Mouse (Mus musculus) liver (tissue): ENCODE measurements around the gene Rap1gds1.

Experiments used
- DNase-seq: peaks from one replicate; pipeline ENCODE4 v3.0.0-alpha.2; 2020; ENCODE audit warnings: mixed read lengths

The Rap1gds1 gene

DNA sequence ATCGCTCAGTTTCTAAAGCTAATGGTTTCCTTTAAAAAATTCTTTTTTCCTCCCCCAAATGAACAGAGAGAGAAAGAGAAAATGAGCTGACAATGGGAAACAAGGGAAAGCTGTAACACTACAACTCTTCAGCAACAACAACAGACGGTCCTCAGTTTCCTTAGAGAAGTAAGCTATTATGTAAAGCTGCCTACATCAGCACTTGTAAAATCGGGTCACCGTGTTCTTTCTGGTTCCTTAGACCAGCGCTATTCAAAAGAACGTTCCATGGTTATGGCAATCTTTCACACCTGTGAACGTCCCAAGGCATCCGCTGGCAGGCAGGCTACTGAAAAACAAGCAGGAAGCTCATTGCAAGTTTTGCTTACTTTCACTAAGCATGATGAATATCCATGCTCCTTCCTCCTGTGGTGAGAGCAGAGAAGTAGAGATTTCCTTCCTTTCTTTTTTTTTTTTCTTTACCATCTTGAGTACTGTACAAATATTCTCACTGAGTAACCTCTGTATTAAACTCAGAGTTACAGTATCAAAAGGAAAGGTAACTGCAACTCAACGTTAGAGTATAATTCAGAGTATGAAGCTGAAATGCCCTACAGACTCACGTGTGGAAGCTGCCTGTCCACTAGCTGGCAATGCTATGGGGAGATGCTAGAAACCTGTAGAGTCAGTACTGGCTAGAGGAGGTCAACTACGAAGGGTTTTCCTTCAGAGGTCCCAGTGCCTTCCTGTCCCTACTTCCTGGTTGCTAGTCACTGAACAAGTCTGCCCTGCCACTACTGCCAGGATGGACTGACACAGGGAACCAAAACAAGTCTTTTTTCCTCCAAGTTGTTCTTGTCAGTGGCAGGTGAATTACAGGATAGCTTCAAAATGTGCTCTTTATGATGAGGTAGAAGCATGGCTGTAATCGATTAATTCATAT is 26.0 kb downstream of the Rap1gds1 start:
- DNase-seq: no peak

- DNase-seq: no peak
Measured at GRCm38 (mm10) chr3:139042433-139042854, 32.6 kb downstream of the Rap1gds1 start.

DNA sequence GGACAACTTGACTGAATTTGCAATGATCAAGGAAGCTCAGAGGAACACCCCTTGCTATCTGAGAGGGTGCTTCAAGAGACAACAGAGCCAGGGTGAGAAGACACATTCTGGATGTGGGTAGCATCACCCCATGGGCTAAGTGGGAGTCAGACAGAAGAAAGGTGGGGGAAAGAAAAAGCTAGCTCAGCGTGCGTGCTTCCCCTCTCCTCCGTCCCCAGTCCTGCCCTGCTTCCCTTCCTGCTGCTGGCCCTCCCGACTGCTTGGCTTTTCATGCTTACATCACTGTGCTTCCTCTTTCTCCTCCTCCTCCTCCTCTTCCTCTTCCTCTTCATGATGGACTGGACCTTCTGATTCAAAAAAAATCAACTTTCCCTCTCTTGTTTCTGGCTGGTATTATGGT is 33.1 kb downstream of the Rap1gds1 start:
- no peak for DNase-seq

DNA sequence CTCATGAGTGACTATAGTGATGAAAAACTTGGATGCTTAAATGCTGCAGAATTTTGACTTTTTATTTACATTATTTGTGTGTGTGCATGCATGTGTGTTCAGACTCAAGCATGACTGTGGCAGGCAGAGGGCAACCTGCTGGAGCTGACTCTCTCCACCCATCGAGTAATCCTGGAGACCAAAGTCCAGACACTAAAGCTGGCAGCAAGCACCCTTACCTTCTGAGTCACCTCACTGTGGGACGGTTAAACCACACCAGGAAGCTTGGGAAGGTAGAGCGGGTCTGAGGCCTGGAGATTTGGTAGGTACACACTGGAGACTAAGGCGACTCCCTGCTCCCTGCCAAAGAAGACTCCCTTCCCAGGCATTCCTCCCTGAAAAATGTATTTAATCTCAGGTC is 38.0 kb downstream of the Rap1gds1 start:
- no peak for DNase-seq

- DNase-seq: no peak
Measured at GRCm38 (mm10) chr3:139033179-139033578, 41.8 kb downstream of the Rap1gds1 start.

DNA sequence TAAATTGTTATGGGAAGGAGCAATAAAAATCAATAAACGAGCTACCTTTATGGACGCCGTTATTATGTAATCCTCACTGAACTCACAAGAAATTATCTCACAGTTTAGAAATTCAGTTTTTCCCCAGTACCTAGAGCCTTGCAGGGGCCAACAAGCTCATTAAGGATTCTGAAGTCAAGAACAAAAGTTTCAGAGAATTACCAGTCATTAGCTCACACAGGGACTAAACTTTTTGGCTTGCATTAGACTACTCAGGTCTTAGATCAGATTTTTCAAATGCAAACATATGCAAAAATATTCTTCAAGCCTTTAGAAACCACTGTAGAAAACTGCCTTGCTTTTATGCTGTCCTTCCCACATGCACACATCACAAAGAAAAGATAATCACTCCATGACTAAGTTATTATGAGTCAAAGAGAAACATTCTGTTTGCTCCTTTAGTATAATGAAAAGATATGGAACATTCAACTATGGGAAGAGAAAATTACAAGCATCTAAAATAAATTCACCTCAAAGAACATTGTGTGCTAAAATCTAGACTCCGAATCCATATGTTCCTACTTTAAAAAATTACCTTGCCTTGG is 44.3 kb downstream of the Rap1gds1 start:
- DNase-seq: no peak

GRCm38 (mm10) chr3:139025077-139025476 is 49.9 kb downstream of the Rap1gds1 start:
- DNase-seq: no peak

DNA sequence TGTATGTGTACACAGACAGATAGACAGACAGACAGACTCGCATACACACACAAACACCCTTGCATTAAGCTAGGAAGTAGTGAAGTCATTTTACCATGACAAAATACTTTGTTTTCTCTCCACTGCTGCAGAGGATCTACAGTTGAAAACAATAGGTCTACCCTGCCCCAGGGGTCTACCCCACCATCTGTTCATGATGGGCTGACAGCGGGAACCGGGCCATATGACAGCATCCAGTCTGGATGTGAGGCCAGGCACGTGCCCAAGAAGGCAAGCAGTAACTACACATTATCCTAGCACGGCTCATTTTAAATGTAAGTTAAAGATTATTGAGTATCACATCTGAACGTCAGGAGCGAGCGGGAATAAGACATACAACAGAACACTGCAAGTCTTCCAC is 51.4 kb downstream of the Rap1gds1 start:
- no peak for DNase-seq

DNA sequence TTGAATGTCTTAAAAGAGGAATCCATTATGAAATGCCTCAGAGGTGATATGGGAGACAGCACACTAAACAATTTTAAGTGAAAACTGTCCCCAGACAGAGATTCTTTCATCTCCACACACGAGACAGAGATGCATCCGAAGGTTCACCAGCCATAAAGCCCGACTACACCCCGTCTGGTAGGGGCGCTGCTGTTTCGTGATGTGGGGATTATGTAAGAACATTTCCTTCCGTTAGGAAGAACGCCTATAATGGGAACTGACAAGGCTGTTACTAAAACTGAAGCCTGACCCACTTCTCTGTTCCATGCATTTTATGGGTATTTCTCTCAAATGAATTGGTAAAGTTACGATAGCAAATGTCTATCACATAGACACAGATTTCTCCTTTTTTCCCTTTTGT is 62.6 kb downstream of the Rap1gds1 start:
- no peak for DNase-seq

GRCm38 (mm10) chr3:139005669-139006068 is 69.3 kb downstream of the Rap1gds1 start:
- no peak for DNase-seq

GRCm38 (mm10) chr3:139002774-139003173 is 72.2 kb downstream of the Rap1gds1 start:
- DNase-seq: no peak

- no peak for DNase-seq
Measured at GRCm38 (mm10) chr3:139000071-139000867, 74.7 kb downstream of the Rap1gds1 start.

DNA sequence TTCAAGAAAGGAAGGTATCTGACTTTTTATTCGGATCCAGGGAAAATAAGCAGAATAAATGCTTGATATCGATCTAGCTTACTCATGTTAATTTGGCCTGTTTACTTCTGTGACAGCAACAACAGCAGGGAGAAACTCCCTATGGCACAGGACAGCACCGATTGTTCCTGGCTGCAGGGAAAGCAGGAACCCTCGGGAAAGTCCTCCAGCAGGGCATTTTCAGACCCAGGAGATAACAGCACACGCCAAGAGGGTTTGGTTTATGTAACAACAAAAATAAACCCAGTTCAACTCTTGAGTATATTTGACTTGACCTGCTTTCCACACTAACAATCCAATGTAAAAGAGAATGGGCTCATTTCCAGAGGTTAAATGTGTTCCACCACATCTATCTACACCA is 81.5 kb downstream of the Rap1gds1 start:
- no peak for DNase-seq

DNA sequence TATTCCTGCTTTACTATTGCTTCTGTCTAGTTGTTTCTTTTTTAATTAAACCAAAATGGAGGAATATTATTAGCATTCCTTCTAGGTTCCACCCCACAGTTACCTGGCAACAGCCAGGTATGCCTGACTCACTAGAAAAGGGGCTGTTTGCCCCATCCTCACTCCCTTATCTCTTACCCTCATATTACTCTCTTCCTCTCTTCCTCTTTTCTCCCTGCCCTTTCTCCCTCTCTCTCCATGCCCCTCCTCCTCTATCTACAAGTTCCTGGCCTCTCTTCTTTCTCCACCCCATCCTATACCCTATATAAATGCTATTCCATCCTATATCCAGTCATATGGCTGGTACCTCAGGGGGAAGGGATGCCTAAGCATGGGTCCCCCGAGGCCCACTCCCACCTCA is 83.6 kb downstream of the Rap1gds1 start:
- DNase-seq: no peak

DNA sequence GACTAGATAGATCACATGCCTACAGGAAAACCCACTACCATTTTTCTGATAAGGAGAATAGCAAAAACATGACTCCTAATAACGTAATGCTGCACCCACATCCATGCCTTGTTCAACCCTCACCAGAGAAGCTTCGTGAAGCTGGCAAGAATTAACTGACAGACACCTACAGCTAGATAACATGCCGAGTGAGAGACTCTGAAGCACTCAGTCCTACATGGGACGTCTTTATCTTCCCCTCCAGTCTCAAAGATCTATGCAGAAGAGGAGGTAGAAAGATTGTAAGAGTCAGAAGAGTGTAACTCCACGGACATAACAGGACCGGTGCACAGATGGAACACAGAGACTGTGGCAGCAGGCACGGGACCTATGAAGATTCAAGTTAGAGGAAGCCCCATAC is 85.9 kb downstream of the Rap1gds1 start:
- no peak for DNase-seq

DNA sequence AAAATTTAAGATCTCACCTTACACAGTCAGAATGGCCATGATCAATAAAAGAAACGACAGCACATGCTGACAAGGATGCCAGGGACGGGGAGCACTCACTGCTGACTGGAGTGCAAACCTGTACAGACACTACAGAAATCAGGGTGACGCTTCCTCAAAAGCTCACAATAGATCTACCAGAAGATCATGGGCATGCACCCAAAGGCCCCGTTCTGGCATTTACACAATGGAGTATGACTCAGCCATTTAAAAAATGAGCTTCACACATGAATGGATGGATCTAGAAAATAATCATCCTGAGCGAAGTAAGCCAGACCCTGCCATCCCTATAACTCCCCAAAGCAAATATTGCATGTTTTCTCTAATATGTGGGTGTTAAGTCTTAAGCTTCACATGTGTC is 87.0 kb downstream of the Rap1gds1 start:
- DNase-seq: no peak

- DNase-seq: no peak
Measured at GRCm38 (mm10) chr3:138982249-138982648, 92.8 kb downstream of the Rap1gds1 start.

DNA sequence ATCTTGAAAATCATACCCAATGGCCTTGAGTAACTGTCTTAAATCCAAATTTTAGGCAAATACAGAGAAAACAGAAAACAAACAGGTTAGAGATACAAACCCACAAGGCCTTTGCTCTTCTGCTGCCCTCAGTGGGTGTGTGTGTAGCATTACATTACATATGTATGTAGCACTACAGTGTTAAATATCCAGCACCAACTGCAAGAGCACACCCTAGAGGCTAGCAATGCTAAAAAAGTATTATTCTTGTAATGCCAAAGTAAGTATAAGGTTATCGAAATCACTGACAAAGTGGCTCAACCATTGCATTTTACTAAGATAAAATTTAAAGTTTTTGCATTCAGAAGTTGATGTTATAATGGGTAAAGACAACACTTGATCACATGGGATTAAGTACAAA is 97.6 kb downstream of the Rap1gds1 start:
- DNase-seq: no peak

GRCm38 (mm10) chr3:138967627-138968026 is 107.4 kb downstream of the Rap1gds1 start:
- DNase-seq: no peak

DNA sequence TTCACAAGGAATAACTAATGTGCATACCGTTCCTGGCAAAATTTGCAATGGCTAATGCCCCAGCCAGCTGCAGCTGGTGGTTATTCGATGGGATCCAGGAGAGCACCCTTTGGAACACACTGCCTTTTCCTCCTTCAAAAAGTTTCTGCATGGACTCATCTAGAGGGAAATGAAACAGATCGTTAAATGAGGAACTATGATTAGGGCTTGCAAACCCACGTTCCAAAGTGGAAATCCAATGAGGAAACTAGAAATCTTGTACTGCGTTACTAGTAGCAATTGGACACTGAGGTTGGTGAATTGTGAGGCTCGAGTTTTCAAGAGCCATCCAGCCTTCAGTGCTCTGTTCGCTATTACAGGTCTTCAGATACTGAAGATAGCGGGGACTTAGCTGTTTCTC is 116.5 kb downstream of the Rap1gds1 start:
- DNase-seq: no peak

DNA sequence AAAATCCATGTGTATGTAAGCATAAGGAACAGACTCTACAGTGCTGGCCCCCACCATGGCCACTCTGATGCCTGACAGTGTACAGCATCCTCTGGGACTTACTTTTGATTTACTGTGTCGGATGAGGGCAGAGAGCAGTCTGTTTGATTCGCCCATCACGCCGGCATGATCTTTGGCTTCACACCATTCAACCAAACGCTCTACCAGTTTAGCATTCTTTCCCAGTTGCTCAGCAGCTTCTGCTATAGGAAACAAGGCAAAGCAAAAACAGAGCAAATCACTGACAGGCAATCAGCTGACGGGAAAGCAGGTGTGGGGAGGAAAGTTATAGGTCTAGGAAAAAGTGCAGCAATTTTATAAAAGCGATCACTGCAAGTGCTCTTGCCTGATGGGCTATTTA is 119.8 kb downstream of the Rap1gds1 start:
- no peak for DNase-seq

DNA sequence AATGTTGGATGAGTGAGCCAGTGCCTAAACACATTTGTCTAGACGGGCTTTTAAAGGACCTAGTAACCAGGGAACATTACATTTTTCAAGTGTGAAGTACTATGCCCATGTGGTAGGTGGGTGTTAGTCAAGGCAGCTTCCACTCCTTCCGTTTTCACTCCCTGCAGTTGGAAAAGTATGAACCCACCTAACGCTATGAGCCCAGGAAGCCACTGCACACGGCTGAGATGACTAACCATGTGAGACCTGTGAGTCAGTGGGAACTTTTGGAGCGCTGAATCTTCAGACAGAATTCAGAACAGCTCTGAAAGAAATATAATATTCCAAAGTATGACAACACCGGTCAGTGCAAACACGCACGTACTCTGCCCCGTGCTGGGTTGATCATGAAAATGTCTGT is 125.9 kb downstream of the Rap1gds1 start:
- no peak for DNase-seq

- no peak for DNase-seq
Measured at GRCm38 (mm10) chr3:138945516-138945915, 129.5 kb downstream of the Rap1gds1 start.

GRCm38 (mm10) chr3:138941604-138942003 is 133.4 kb downstream of the Rap1gds1 start:
- DNase-seq: no peak
